Mouse (Mus musculus) liver, postnatal 0 days (tissue): ENCODE measurements around the gene Ttc39a.

Experiments used
- CTCF ChIP-seq: sonication (generic); IDR thresholded peaks from 2 replicates; pipeline ENCODE4 v1.5.1; 2016; ENCODE audit warnings: antibody characterized with exemption, low read depth
- EP300 ChIP-seq: IDR thresholded peaks from 2 replicates; pipeline ENCODE4 v1.6.1; 2016; ENCODE audit warnings: antibody characterized with exemption, low read depth, mild to moderate bottlenecking

- TF ChIP-seq CTCF (no peak), EP300 (no peak)
These were observed 6.0 kb upstream of the Ttc39a start for GRCm38 (mm10) chr4:109400366-109400980.
